Mouse (Mus musculus): ENCODE results near the gene Aurkaip1. TPM values are rescaled to one million over a fixed set of nuclear protein-coding genes. Genes with fewer than 3 reads are reported as not detected.
A peak's percentile ranks its signal among the peaks of the same experiment; 100 is the strongest.

The Aurkaip1 gene
- polyA plus RNA-seq, 1 experiment: 159 TPM

- TF ChIP-seq CTCF (IDR thresholded peaks at IDR 0.05; ENCODE audit: borderline replicate concordance, insufficient read depth, low read depth, low read length) (no peak), POLR2A (IDR thresholded peaks at IDR 0.05; ENCODE audit: borderline replicate concordance, insufficient read depth, low read length) (no peak)
- H3K4me3 ChIP-seq (replicated peaks; ENCODE audit: insufficient read depth, low read depth, low read length): no peak overlapping the region
- WGBS: 68% methylated on average over 3 of the region's 3 CpGs
Observed at GRCm38 (mm10) chr4:155856881-155857280, 25.8 kb downstream of the Aurkaip1 start.

GRCm38 (mm10) chr4:155859318-155859717, 28.2 kb downstream of the Aurkaip1 start:
- 42% methylated on average over 13 of the region's 13 CpGs for WGBS
- H3K27me3 ChIP-seq (ENCODE audit: control insufficient read depth, insufficient read depth, low read length): no peaks in the 10 kb centered on the region
- no peaks in the 10 kb centered on the region for H3K4me1 ChIP-seq (ENCODE audit: control insufficient read depth, insufficient read depth, low read length)
- H3K27ac ChIP-seq (ENCODE audit: insufficient read depth, low read length): no peak overlapping the region
- TF ChIP-seq POLR2A (IDR thresholded peaks at IDR 0.05; ENCODE audit: borderline replicate concordance, insufficient read depth, low read length) (no peak), CTCF (IDR thresholded peaks at IDR 0.05; ENCODE audit: borderline replicate concordance, insufficient read depth, low read depth, low read length) (no peak)
- DNase-seq: no peak
- H3K4me3 ChIP-seq (replicated peaks; ENCODE audit: insufficient read depth, low read depth, low read length): no peak overlapping the region

More at GRCm38 (mm10) chr4:155856881-155857280, 25.8 kb downstream of the Aurkaip1 start:
- peak in 1 of 2 experiments; percentile 13 for DNase-seq
- no peak overlapping the region for H3K27ac ChIP-seq (ENCODE audit: insufficient read depth, low read length)
- H3K4me1 ChIP-seq (ENCODE audit: control insufficient read depth, insufficient read depth, low read length): peaks cover 8% of the 10 kb centered on the region
- H3K27me3 ChIP-seq (ENCODE audit: control insufficient read depth, insufficient read depth, low read length): no peaks in the 10 kb centered on the region

- no peak overlapping the region for H3K4me3 ChIP-seq (replicated peaks; ENCODE audit: insufficient read depth, low read depth, low read length)
- no peak overlapping the region for H3K27ac ChIP-seq (ENCODE audit: insufficient read depth, low read length)
- no peak for DNase-seq
- H3K27me3 ChIP-seq (ENCODE audit: control insufficient read depth, insufficient read depth, low read length): no peaks in the 10 kb centered on the region
- WGBS: 86% methylated on average over 7 of the region's 7 CpGs
- no peaks in the 10 kb centered on the region for H3K4me1 ChIP-seq (ENCODE audit: control insufficient read depth, insufficient read depth, low read length)
- TF ChIP-seq POLR2A (IDR thresholded peaks at IDR 0.05; ENCODE audit: borderline replicate concordance, insufficient read depth, low read length) (no peak), CTCF (IDR thresholded peaks at IDR 0.05; ENCODE audit: borderline replicate concordance, insufficient read depth, low read depth, low read length) (no peak)
Observed at GRCm38 (mm10) chr4:155861787-155862186, 30.7 kb downstream of the Aurkaip1 start.

GRCm38 (mm10) chr4:155863001-155863400, 31.9 kb downstream of the Aurkaip1 start, which contains the start of gene Tas1r3:
Tas1r3 (minus strand) TSS chr4:155863362.
- peak in 1 of 2 experiments; percentile 26 for DNase-seq
- WGBS: 79% methylated on average over 5 of the region's 5 CpGs
- no peak within 1 kb of the TSS for H3K27ac ChIP-seq (ENCODE audit: insufficient read depth, low read length)
- TF ChIP-seq CTCF (IDR thresholded peaks at IDR 0.05; ENCODE audit: borderline replicate concordance, insufficient read depth, low read depth, low read length) (no peak), POLR2A (IDR thresholded peaks at IDR 0.05; ENCODE audit: borderline replicate concordance, insufficient read depth, low read length) (no peak)
- no peaks in the 10 kb centered on the region for H3K4me1 ChIP-seq (ENCODE audit: control insufficient read depth, insufficient read depth, low read length)
- no peak within 1 kb of the TSS for H3K4me3 ChIP-seq (replicated peaks; ENCODE audit: insufficient read depth, low read depth, low read length)
- no peaks in the 10 kb centered on the region for H3K27me3 ChIP-seq (ENCODE audit: control insufficient read depth, insufficient read depth, low read length)

GRCm38 (mm10) chr4:155868614-155869298, 37.7 kb downstream of the Aurkaip1 start:
- whole genome bisulfite sequencing: 6% methylated on average over 22 of the region's 22 CpGs
- no peak for DNase-seq
- peak overlapping the region; percentile 6; the same call in 1 of the 2 replicates for H3K27ac ChIP-seq (ENCODE audit: insufficient read depth, low read length)
- no peak for TF ChIP-seq POLR2A (IDR thresholded peaks at IDR 0.05; ENCODE audit: borderline replicate concordance, insufficient read depth, low read length)
- no peak for TF ChIP-seq CTCF (IDR thresholded peaks at IDR 0.05; ENCODE audit: borderline replicate concordance, insufficient read depth, low read depth, low read length)
- no peaks in the 10 kb centered on the region for H3K27me3 ChIP-seq (ENCODE audit: control insufficient read depth, insufficient read depth, low read length)
- H3K4me3 ChIP-seq (replicated peaks; ENCODE audit: insufficient read depth, low read depth, low read length): peak overlapping the region; percentile 82
- peaks cover 12% of the 10 kb centered on the region for H3K4me1 ChIP-seq (ENCODE audit: control insufficient read depth, insufficient read depth, low read length)

GRCm38 (mm10) chr4:155869317-155870033, 38.4 kb downstream of the Aurkaip1 start, which contains the start of the genes Cptp and Ints11:
Cptp (minus strand) TSS chr4:155869440.
Ints11 (plus strand) TSS chr4:155869546.
- TF ChIP-seq POLR2A (IDR thresholded peaks at IDR 0.05; ENCODE audit: borderline replicate concordance, insufficient read depth, low read length) (peak; percentile 86), CTCF (IDR thresholded peaks at IDR 0.05; ENCODE audit: borderline replicate concordance, insufficient read depth, low read depth, low read length) (no peak)
- Histone ChIP-seq H3K27me3 (ENCODE audit: control insufficient read depth, insufficient read depth, low read length) (no peaks in the 10 kb centered on the region), H3K4me3 (replicated peaks; ENCODE audit: insufficient read depth, low read depth, low read length) (peak within 1 kb of the TSS; percentile 82), H3K27ac (ENCODE audit: insufficient read depth, low read length) (peak within 1 kb of the TSS; percentile 33), H3K4me1 (ENCODE audit: control insufficient read depth, insufficient read depth, low read length) (peaks cover 12% of the 10 kb centered on the region)
- peak; percentile 96 to 97 for DNase-seq
- WGBS: under 1% methylated on average over 63 of the region's 63 CpGs

- H3K27ac ChIP-seq (ENCODE audit: insufficient read depth, low read length): no peak overlapping the region
- 94% methylated on average over 7 of the region's 7 CpGs for WGBS
- DNase-seq: peak in 1 of 2 experiments; percentile 0
- H3K4me3 ChIP-seq (replicated peaks; ENCODE audit: insufficient read depth, low read depth, low read length): no peak overlapping the region
- TF ChIP-seq POLR2A (IDR thresholded peaks at IDR 0.05; ENCODE audit: borderline replicate concordance, insufficient read depth, low read length) (no peak), CTCF (IDR thresholded peaks at IDR 0.05; ENCODE audit: borderline replicate concordance, insufficient read depth, low read depth, low read length) (no peak)
- H3K27me3 ChIP-seq (ENCODE audit: control insufficient read depth, insufficient read depth, low read length): no peaks in the 10 kb centered on the region
- H3K4me1 ChIP-seq (ENCODE audit: control insufficient read depth, insufficient read depth, low read length): peaks cover 12% of the 10 kb centered on the region
Observed at GRCm38 (mm10) chr4:155871404-155871803, 40.3 kb downstream of the Aurkaip1 start.

Other genes with a start within 250 kb of the Aurkaip1 start
- gene Slc35e2, start 229.9 kb upstream of the Aurkaip1 start, polyA plus RNA-seq (2012; rRNA removed): 20.3 and 20.5 TPM in 2 replicates
- 57.8 and 63.7 TPM in 2 replicates for gene Cdk11b, start 206.4 kb upstream of the Aurkaip1 start, polyA plus RNA-seq (2012; rRNA removed)
- gene Gm10563, start 185.9 kb upstream of the Aurkaip1 start, polyA plus RNA-seq (2012; rRNA removed): not detected in 2 replicates
- 38.1 and 39.4 TPM in 2 replicates for gene Mmp23, start 177.9 kb upstream of the Aurkaip1 start, polyA plus RNA-seq (2012; rRNA removed)
- gene Mib2, start 162.1 kb upstream of the Aurkaip1 start, polyA plus RNA-seq (2012; rRNA removed): 146 and 152 TPM in 2 replicates
- 112 and 114 TPM in 2 replicates for gene Fndc10, start 136.9 kb upstream of the Aurkaip1 start, polyA plus RNA-seq (2012; rRNA removed)
- gene Ssu72, start 126.5 kb upstream of the Aurkaip1 start, polyA plus RNA-seq (2012; rRNA removed): 141 and 152 TPM in 2 replicates
- gene Tmem240, start 96.5 kb upstream of the Aurkaip1 start, polyA plus RNA-seq (2012; rRNA removed): 123 and 133 TPM in 2 replicates
- 114 and 123 TPM in 2 replicates for gene Atad3a, start 70.2 kb upstream of the Aurkaip1 start, polyA plus RNA-seq (2012; rRNA removed)
- gene Vwa1, start 56.6 kb upstream of the Aurkaip1 start, polyA plus RNA-seq (2012; rRNA removed): 33.8 and 35.4 TPM in 2 replicates
- 61.7 and 81.7 TPM in 2 replicates for gene Tmem88b, start 45.4 kb upstream of the Aurkaip1 start, polyA plus RNA-seq (2012; rRNA removed)
- 0.13 and 0.16 TPM in 2 replicates for gene Ankrd65, start 40.8 kb upstream of the Aurkaip1 start, polyA plus RNA-seq (2012; rRNA removed)
- 109 TPM in 2 replicates for gene Mrpl20, start 28.4 kb upstream of the Aurkaip1 start, polyA plus RNA-seq (2012; rRNA removed)
- gene Ccnl2, start 18.8 kb upstream of the Aurkaip1 start, polyA plus RNA-seq (2012; rRNA removed): 171 and 172 TPM in 2 replicates
- gene Mxra8, start 8.4 kb downstream of the Aurkaip1 start, polyA plus RNA-seq (2012; rRNA removed): 23.8 and 29.7 TPM in 2 replicates
- gene Dvl1, start 16.1 kb downstream of the Aurkaip1 start, polyA plus RNA-seq (2012; rRNA removed): 160 and 163 TPM in 2 replicates
- gene Tas1r3, start 32.1 kb downstream of the Aurkaip1 start, polyA plus RNA-seq (2012; rRNA removed): 0.87 and 1.0 TPM in 2 replicates
- gene Cptp, start 38.2 kb downstream of the Aurkaip1 start, polyA plus RNA-seq (2012; rRNA removed): 40.5 and 45.1 TPM in 2 replicates
- gene Ints11, start 38.3 kb downstream of the Aurkaip1 start, polyA plus RNA-seq (2012; rRNA removed): 50.1 and 52.2 TPM in 2 replicates
- 69.9 and 70.1 TPM in 2 replicates for gene Pusl1, start 60.5 kb downstream of the Aurkaip1 start, polyA plus RNA-seq (2012; rRNA removed)
- 98.5 and 99.2 TPM in 2 replicates for gene Acap3, start 60.5 kb downstream of the Aurkaip1 start, polyA plus RNA-seq (2012; rRNA removed)
- gene Ube2j2, start 112.6 kb downstream of the Aurkaip1 start, polyA plus RNA-seq (2012; rRNA removed): 78.4 and 83.8 TPM in 2 replicates
- 16.8 and 22.1 TPM in 2 replicates for gene C1qtnf12, start 131.0 kb downstream of the Aurkaip1 start, polyA plus RNA-seq (2012; rRNA removed)
- gene B3galt6, start 161.4 kb downstream of the Aurkaip1 start, polyA plus RNA-seq (2012; rRNA removed): 10.8 and 11.4 TPM in 2 replicates
- gene Sdf4, start 161.6 kb downstream of the Aurkaip1 start, polyA plus RNA-seq (2012; rRNA removed): 136 and 142 TPM in 2 replicates
- 3.6 and 5.2 TPM in 2 replicates for gene Tnfrsf4, start 182.6 kb downstream of the Aurkaip1 start, polyA plus RNA-seq (2012; rRNA removed)
- 0.10 and 0.11 TPM in 2 replicates for gene Tnfrsf18, start 194.9 kb downstream of the Aurkaip1 start, polyA plus RNA-seq (2012; rRNA removed)
- gene Ttll10, start 228.1 kb downstream of the Aurkaip1 start, polyA plus RNA-seq (2012; rRNA removed): 0.11 and 0.32 TPM in 2 replicates